27 mouse cellular contexts compared by ENCODE assay signal in the genomic region with DNA sequence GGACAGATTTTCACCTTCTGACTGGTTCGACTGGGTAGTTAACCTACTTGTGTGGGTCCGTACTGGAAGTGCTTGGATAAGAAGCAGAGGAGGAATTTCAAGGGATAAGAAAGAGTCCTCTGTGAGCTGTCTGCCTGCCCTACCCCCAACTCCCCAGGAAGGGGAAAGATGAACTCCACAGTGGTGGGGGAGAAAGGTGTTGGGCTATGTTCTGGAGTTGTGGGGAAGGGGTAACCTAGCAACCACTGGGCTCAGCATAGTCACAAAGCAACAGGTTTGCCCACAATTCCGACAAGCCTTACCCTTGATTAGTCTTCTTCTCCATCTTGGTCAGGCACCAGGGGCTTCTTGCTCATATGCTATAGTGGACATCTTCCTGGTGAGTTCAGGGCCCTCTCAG. TPM values are rescaled to one million over a fixed set of nuclear protein-coding genes. Genes with fewer than 3 reads are reported as not detected.
DNase-seq lines count a peak whose midpoint lies in the region; ATAC-seq and TF ChIP-seq lines count a peak whose summit lies in the region.
"Had no signal": no experiment of that assay in that cellular context is flagged by ENCODE, and none has a peak within 500 bp of the region (broad histone marks: within the 10 kb centered on the region; RNA-seq: fewer than 3 reads in every experiment).

A gene (plus strand): TSS at position 301 of the 400 bp plus-strand sequence.

- no peak within 1 kb of the TSS for H3K4me3 ChIP-seq in cerebellum, adult 2 months (replicated peaks; ENCODE audit: insufficient read depth, low read depth, low read length)
- no peak within 1 kb of the TSS for H3K4me3 ChIP-seq in lung, embryonic 15.5 days
- H3K4me3 ChIP-seq in thymus, adult 2 months (ENCODE audit: control insufficient read depth, insufficient read depth, low read length), result no peak within 1 kb of the TSS
- H3K4me3 ChIP-seq: embryonic facial prominence, embryonic 10.5 days; embryonic facial prominence, embryonic 12.5 days; forebrain, embryonic 13.5 days; forebrain, embryonic 15.5 days had no signal

- no peak for ATAC-seq in lung, embryonic 15.5 days (ENCODE audit: borderline replicate concordance, extremely low read depth, low FRiP score, low TSS enrichment)
- ATAC-seq: activated CD4-positive, CD25-positive, alpha-beta regulatory T cell, adult 4 months; CD4-positive, CD25-positive, alpha-beta regulatory T cell, adult 4 months; forebrain, embryonic 13.5 days; forebrain, embryonic 15.5 days; Patski had no signal

- H3K4me2 ChIP-seq in lung, embryonic 15.5 days, result no peak within 1 kb of the TSS
- H3K4me2 ChIP-seq: embryonic facial prominence, embryonic 12.5 days; forebrain, embryonic 13.5 days; forebrain, embryonic 15.5 days had no signal

- no peaks in the 10 kb centered on the region for H3K9me3 ChIP-seq in lung, embryonic 15.5 days
- H3K9me3 ChIP-seq: embryonic facial prominence, embryonic 10.5 days; embryonic facial prominence, embryonic 12.5 days; forebrain, embryonic 13.5 days; forebrain, embryonic 15.5 days had no signal

- DNase-seq in cerebellum, adult 2 months, result no peak
- no peak for DNase-seq in cerebellum, postnatal 4 days (ENCODE audit: low spot score in 2 of 2)
- no peak for DNase-seq in layer of hippocampus, postnatal 14 days (ENCODE audit: low spot score in 2 of 2)
- DNase-seq in layer of hippocampus, adult 9-10 months (ENCODE audit: low spot score), result no peak
- DNase-seq in lung, postnatal 36 days, result no peak
- no peak for DNase-seq in thymus, adult 2 months
- no peak for DNase-seq in thymus, postnatal 10 days (ENCODE audit: low spot score in 2 of 2)
- DNase-seq: adrenal gland, adult 8-10 months; adrenal gland, postnatal 14 days; adrenal gland, postnatal 36 days; B cell, adult 2 months; cerebellum, adult 11-12 months; cerebellum, adult 8-10 months; cerebellum, adult 9-11 months; cerebellum, postnatal 14 days; cerebellum, postnatal 36 days had no signal

- peaks cover 13% of the 10 kb centered on the region for H3K4me1 ChIP-seq in cerebellum, adult 2 months (ENCODE audit: control insufficient read depth, insufficient read depth, low read length)
- peaks cover 23% of the 10 kb centered on the region for H3K4me1 ChIP-seq in lung, embryonic 15.5 days
- 0 out of 2 replicates have a peak, but pooled peaks cover 4% of the 10 kb centered on the region for H3K4me1 ChIP-seq in thymus, adult 2 months (replicated peaks; ENCODE audit: control insufficient read depth, insufficient read depth, low read length)
- H3K4me1 ChIP-seq: forebrain, embryonic 13.5 days had no signal

- TF ChIP-seq POLR2A in cerebellum, adult 2 months (IDR thresholded peaks at IDR 0.05; ENCODE audit: borderline replicate concordance, insufficient read depth, low read length), result no peak
- TF ChIP-seq POLR2A in thymus, adult 2 months (IDR thresholded peaks at IDR 0.05; ENCODE audit: control insufficient read depth, extremely low read depth, insufficient read depth, low read length, poor library complexity), result no peak

- H3K36me3 ChIP-seq in lung, embryonic 15.5 days, result no peaks in the 10 kb centered on the region
- H3K36me3 ChIP-seq in thymus, adult 2 months (ENCODE audit: control insufficient read depth, insufficient read depth, low read length), result no peaks in the 10 kb centered on the region
- H3K36me3 ChIP-seq: embryonic facial prominence, embryonic 10.5 days; embryonic facial prominence, embryonic 12.5 days; forebrain, embryonic 15.5 days; G1E had no signal

- no peak within 1 kb of the TSS for H3K9ac ChIP-seq in lung, embryonic 15.5 days
- H3K9ac ChIP-seq: embryonic facial prominence, embryonic 12.5 days; forebrain, embryonic 13.5 days; forebrain, embryonic 15.5 days had no signal

- no peak for TF ChIP-seq CTCF in cerebellum, adult 2 months (IDR thresholded peaks at IDR 0.05; ENCODE audit: borderline replicate concordance, insufficient read depth, low read depth, low read length)
- no peak for TF ChIP-seq CTCF in thymus, adult 2 months (IDR thresholded peaks at IDR 0.05; ENCODE audit: borderline replicate concordance, control insufficient read depth, extremely low read depth, insufficient read depth, low read length, poor library complexity)

- H3K27ac ChIP-seq in cerebellum, adult 2 months (ENCODE audit: insufficient read depth, low read length), result no peak within 1 kb of the TSS
- no peak within 1 kb of the TSS for H3K27ac ChIP-seq in lung, embryonic 15.5 days
- H3K27ac ChIP-seq in thymus, adult 2 months (ENCODE audit: control insufficient read depth, insufficient read depth, low read length), result no peak within 1 kb of the TSS
- H3K27ac ChIP-seq: embryonic facial prominence, embryonic 10.5 days; embryonic facial prominence, embryonic 12.5 days; forebrain, embryonic 13.5 days; forebrain, embryonic 15.5 days had no signal

- WGBS in cerebellum, adult 2 months, result 91% methylated on average over 3 of the region's 3 CpGs
- 46% methylated on average over 3 of the region's 3 CpGs for WGBS in lung, embryonic 15.5 days
- 84% methylated on average over 3 of the region's 3 CpGs for WGBS in thymus, adult 2 months

- no peaks in the 10 kb centered on the region for H3K27me3 ChIP-seq in cerebellum, adult 2 months (ENCODE audit: control insufficient read depth, insufficient read depth, low read length)
- no peaks in the 10 kb centered on the region for H3K27me3 ChIP-seq in lung, embryonic 15.5 days
- no peaks in the 10 kb centered on the region for H3K27me3 ChIP-seq in thymus, adult 2 months (ENCODE audit: control insufficient read depth, insufficient read depth, low read length)
- H3K27me3 ChIP-seq: forebrain, embryonic 13.5 days; forebrain, embryonic 15.5 days; Patski had no signal

RNA-seq across cellular contexts. Expression of the gene that starts here (rescaled TPM):
- polyA plus RNA-seq in cerebellum, adult 2 months (2012; rRNA removed), result 38.2 and 43.5 TPM in 2 replicates
- total RNA-seq in layer of hippocampus, postnatal 14 days (2021), result 10 to 100 TPM; 10.8 TPM
- polyA plus RNA-seq in lung, embryonic 15.5 days (2015; fragmentation: Nextera tagmentation; extraction: Ambion mirVana), result 5.7 and 17.0 TPM in 2 replicates
- 975 and 1,293 TPM in 2 replicates for polyA plus RNA-seq in thymus, adult 2 months (2012; rRNA removed)
- total RNA-seq: adrenal gland, adult 18-20 months; adrenal gland, adult 8-10 months; adrenal gland, postnatal 14 days; adrenal gland, postnatal 36 days; G1E had no signal
- polyA plus RNA-seq: activated CD4-positive, CD25-positive, alpha-beta regulatory T cell, adult 4 months; CD4-positive, CD25-positive, alpha-beta regulatory T cell, adult 4 months; embryonic facial prominence, embryonic 12.5 days; forebrain, embryonic 11.5 days; G1E; Patski had no signal

Comparison
In these comparisons a context has a peak if more than half of its experiments do, and no peak if none do; other contexts are left out.
1. RNA of the gene that starts here (polyA plus RNA-seq): 975 to 1,293 TPM in thymus, adult 2 months; 38.2 to 43.5 TPM in cerebellum, adult 2 months and 5.7 to 17.0 TPM in lung, embryonic 15.5 days; every median in the first group is over 10 times any median in the second.